Mouse (Mus musculus): Measurements from ENCODE around the gene Pde9a. TPM values are rescaled to one million over a fixed set of nuclear protein-coding genes. Genes with fewer than 3 reads are reported as not detected.
A peak's percentile ranks its signal among the peaks of the same experiment; 100 is the strongest.

Gene Pde9a
- polyA plus RNA-seq, 1 experiment from 2014 or later: 31.1 TPM

GRCm38 (mm10) chr17:31433978-31434797 is 48.2 kb downstream of the Pde9a start:
- Histone ChIP-seq H3K27me3 (ENCODE audit: control insufficient read depth, insufficient read depth, low read length) (no peaks in the 10 kb centered on the region), H3K4me3 (replicated peaks; ENCODE audit: low read length) (peak overlapping the region; percentile 9; the same call in 1 of the 2 replicates), H3K4me1 (ENCODE audit: control insufficient read depth, insufficient read depth, low read length) (peaks cover 31% of the 10 kb centered on the region), H3K9ac (ENCODE audit: low read length) (peak overlapping the region; percentile 47), H3K36me3 (ENCODE audit: control insufficient read depth, insufficient read depth, low read length) (peaks cover 15% of the 10 kb centered on the region), H3K27ac (ENCODE audit: low read length) (peak overlapping the region; percentile 67), H3K9me3 (replicated peaks; ENCODE audit: control insufficient read depth, low read length) (no peaks in the 10 kb centered on the region; the same call in 1 of the 2 replicates), H3K4me2 (ENCODE audit: low read depth, low read length) (peak overlapping the region; percentile 20)
- no peak; the same call in 1 of the 2 replicates for ATAC-seq (ENCODE audit: insufficient read depth, low FRiP score)
- WGBS: 18% methylated on average over 16 of the region's 16 CpGs

DNA sequence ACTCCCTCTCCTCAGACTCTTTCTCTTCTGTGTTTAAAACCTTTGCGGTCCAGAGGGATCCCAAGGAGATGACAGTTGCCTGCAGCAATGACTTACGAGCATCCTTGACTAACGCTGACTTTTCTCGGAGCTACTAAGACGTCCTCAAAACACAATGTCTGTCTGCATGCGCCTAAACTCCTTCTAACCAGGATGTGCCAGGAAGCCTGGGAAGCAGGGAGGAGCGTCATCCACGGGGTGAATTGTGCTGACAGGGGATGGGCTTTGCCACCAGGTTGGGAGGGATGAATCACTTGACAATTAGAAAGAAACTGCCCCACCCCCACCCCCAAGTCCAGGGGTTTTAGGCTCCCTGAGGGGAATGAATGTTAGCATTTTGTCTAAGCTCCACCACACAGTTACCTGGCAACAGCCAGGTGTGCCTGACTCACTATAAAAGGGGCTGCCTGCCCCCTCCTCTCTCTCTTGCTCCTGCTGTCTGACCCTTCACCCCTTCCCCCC is 48.9 kb downstream of the Pde9a start:
- ATAC-seq (ENCODE audit: insufficient read depth, low FRiP score): no peak
- Histone ChIP-seq H3K9me3 (replicated peaks; ENCODE audit: control insufficient read depth, low read length) (no peaks in the 10 kb centered on the region), H3K4me1 (ENCODE audit: control insufficient read depth, insufficient read depth, low read length) (peaks cover 31% of the 10 kb centered on the region), H3K36me3 (ENCODE audit: control insufficient read depth, insufficient read depth, low read length) (peaks cover 8% of the 10 kb centered on the region; the same call in 1 of the 2 replicates), H3K27ac (ENCODE audit: low read length) (peak overlapping the region; percentile 67), H3K4me3 (replicated peaks; ENCODE audit: low read length) (peak overlapping the region; percentile 9; the same call in 1 of the 2 replicates), H3K9ac (ENCODE audit: low read length) (peak overlapping the region; percentile 47), H3K4me2 (ENCODE audit: low read depth, low read length) (peak overlapping the region; percentile 20), H3K27me3 (ENCODE audit: control insufficient read depth, insufficient read depth, low read length) (no peaks in the 10 kb centered on the region)
- WGBS: 20% methylated on average over 8 of the region's 8 CpGs

DNA sequence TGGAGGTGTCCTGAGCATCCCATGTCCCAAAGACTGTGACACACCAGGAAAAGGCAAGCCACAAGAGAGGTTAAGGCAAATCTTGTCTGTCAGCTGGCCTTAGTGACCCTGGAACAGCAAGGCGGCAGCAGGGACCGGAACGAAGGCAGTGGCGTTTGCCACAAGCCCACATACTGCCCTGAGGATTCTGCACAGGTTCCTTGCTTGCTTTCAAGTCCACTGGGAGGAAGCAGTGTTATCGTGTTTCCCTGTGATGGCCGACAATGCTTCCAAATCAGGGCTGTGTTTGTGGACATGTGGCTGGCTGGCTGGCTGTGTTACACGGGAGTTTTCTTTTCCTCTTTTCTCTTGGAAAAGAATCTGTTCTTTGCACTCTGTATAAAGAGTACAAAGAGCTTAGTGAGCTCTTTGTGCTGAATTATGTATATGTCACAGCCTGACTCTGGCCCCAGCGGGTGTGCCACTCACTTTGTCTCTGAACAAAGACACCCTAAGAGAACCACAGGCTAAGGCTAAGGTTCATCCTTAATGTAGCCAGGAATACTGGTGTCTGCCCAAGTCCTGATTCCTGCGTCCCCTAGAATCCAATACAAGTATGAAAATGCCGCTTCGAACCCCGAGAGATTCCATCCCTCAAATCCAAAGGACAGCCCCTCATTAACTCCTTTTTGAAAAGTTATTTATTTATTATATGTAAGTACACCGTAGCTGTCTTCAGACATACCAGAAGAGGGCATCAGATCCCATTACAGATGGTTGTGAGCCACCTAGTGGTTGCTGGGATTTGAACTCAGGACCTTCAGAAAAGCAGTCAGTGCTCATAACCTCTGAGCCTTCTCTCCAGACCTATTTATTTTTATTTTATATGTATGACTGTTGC is 50.2 kb downstream of the Pde9a start:
- no peaks in the 10 kb centered on the region for H3K36me3 ChIP-seq (ENCODE audit: control insufficient read depth, insufficient read depth, low read length)
- WGBS: 71% methylated on average over 13 of the region's 13 CpGs
- no peak overlapping the region for H3K9ac ChIP-seq (ENCODE audit: low read length)
- H3K27me3 ChIP-seq (ENCODE audit: control insufficient read depth, insufficient read depth, low read length): no peaks in the 10 kb centered on the region
- no peak overlapping the region for H3K4me2 ChIP-seq (ENCODE audit: low read depth, low read length)
- H3K9me3 ChIP-seq (replicated peaks; ENCODE audit: control insufficient read depth, low read length): no peaks in the 10 kb centered on the region
- no peak for ATAC-seq (ENCODE audit: insufficient read depth, low FRiP score)
- no peak overlapping the region for H3K27ac ChIP-seq (ENCODE audit: low read length)
- H3K4me1 ChIP-seq (ENCODE audit: control insufficient read depth, insufficient read depth, low read length): peaks cover 31% of the 10 kb centered on the region
- H3K4me3 ChIP-seq (replicated peaks; ENCODE audit: low read length): no peak overlapping the region

DNA sequence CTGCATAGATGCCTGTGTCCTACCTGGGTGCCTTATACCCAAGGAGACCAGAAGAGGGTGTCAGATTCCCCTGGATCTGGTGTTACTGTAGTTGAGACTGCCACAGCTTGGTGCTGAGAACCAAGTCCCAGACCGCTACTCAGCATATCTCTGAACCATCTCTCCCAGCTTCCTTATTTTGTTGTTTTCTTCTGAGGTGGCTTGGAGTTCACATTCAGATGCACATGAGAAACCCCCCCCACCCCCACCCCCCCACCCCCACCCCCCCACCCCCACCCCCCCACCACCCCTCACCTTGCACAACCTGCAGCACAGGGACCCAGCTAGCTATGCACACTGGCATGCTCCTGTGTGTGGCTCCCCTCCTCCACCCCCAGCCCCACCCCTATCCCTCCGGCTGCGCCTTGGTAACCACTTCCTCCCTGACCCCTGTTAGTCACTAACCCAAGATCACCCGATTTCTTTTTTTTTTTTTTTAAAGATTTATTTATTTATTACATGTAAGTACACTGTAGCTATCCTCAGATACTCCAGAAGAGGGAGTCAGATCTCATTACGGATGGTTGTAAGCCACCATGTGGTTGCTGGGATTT is 50.9 kb downstream of the Pde9a start:
- Histone ChIP-seq H3K27ac (ENCODE audit: low read length) (no peak overlapping the region), H3K9ac (ENCODE audit: low read length) (no peak overlapping the region), H3K36me3 (ENCODE audit: control insufficient read depth, insufficient read depth, low read length) (no peaks in the 10 kb centered on the region), H3K4me2 (ENCODE audit: low read depth, low read length) (no peak overlapping the region), H3K4me1 (ENCODE audit: control insufficient read depth, insufficient read depth, low read length) (peaks cover 31% of the 10 kb centered on the region), H3K9me3 (replicated peaks; ENCODE audit: control insufficient read depth, low read length) (no peaks in the 10 kb centered on the region), H3K4me3 (replicated peaks; ENCODE audit: low read length) (no peak overlapping the region), H3K27me3 (ENCODE audit: control insufficient read depth, insufficient read depth, low read length) (no peaks in the 10 kb centered on the region)
- 45% methylated on average over 4 of the region's 5 CpGs for WGBS
- no peak for ATAC-seq (ENCODE audit: insufficient read depth, low FRiP score)

- H3K36me3 ChIP-seq (ENCODE audit: control insufficient read depth, insufficient read depth, low read length): no peaks in the 10 kb centered on the region
- H3K9me3 ChIP-seq (replicated peaks; ENCODE audit: control insufficient read depth, low read length): no peaks in the 10 kb centered on the region
- H3K27me3 ChIP-seq (ENCODE audit: control insufficient read depth, insufficient read depth, low read length): no peaks in the 10 kb centered on the region
- H3K4me2 ChIP-seq (ENCODE audit: low read depth, low read length): no peak overlapping the region
- H3K4me1 ChIP-seq (ENCODE audit: control insufficient read depth, insufficient read depth, low read length): peaks cover 30% of the 10 kb centered on the region
- H3K4me3 ChIP-seq (replicated peaks; ENCODE audit: low read length): no peak overlapping the region
- no peak overlapping the region for H3K9ac ChIP-seq (ENCODE audit: low read length)
- H3K27ac ChIP-seq (ENCODE audit: low read length): no peak overlapping the region
- ATAC-seq (ENCODE audit: insufficient read depth, low FRiP score): no peak
- WGBS: 91% methylated on average over 9 of the region's 9 CpGs
These were observed 51.5 kb downstream of the Pde9a start for GRCm38 (mm10) chr17:31437482-31437881.

GRCm38 (mm10) chr17:31439978-31440377 is 54.0 kb downstream of the Pde9a start:
- Histone ChIP-seq H3K27ac (ENCODE audit: low read length) (no peak overlapping the region), H3K4me3 (replicated peaks; ENCODE audit: low read length) (no peak overlapping the region), H3K9ac (ENCODE audit: low read length) (no peak overlapping the region), H3K36me3 (ENCODE audit: control insufficient read depth, insufficient read depth, low read length) (no peaks in the 10 kb centered on the region), H3K9me3 (replicated peaks; ENCODE audit: control insufficient read depth, low read length) (no peaks in the 10 kb centered on the region), H3K4me2 (ENCODE audit: low read depth, low read length) (no peak overlapping the region), H3K4me1 (ENCODE audit: control insufficient read depth, insufficient read depth, low read length) (peaks cover 18% of the 10 kb centered on the region), H3K27me3 (ENCODE audit: control insufficient read depth, insufficient read depth, low read length) (no peaks in the 10 kb centered on the region)
- WGBS: 86% methylated on average over 4 of the region's 4 CpGs
- no peak for ATAC-seq (ENCODE audit: insufficient read depth, low FRiP score)

GRCm38 (mm10) chr17:31442513-31442912 is 56.5 kb downstream of the Pde9a start:
- Histone ChIP-seq H3K27ac (ENCODE audit: low read length) (no peak overlapping the region), H3K9me3 (replicated peaks; ENCODE audit: control insufficient read depth, low read length) (no peaks in the 10 kb centered on the region), H3K4me2 (ENCODE audit: low read depth, low read length) (no peak overlapping the region), H3K4me1 (ENCODE audit: control insufficient read depth, insufficient read depth, low read length) (peaks cover 19% of the 10 kb centered on the region), H3K36me3 (ENCODE audit: control insufficient read depth, insufficient read depth, low read length) (no peaks in the 10 kb centered on the region), H3K4me3 (replicated peaks; ENCODE audit: low read length) (no peak overlapping the region), H3K9ac (ENCODE audit: low read length) (no peak overlapping the region), H3K27me3 (ENCODE audit: control insufficient read depth, insufficient read depth, low read length) (no peaks in the 10 kb centered on the region)
- no peak for ATAC-seq (ENCODE audit: insufficient read depth, low FRiP score)
- 79% methylated on average over 8 of the region's 8 CpGs for WGBS

- Histone ChIP-seq H3K27ac (ENCODE audit: low read length) (no peak overlapping the region), H3K9ac (ENCODE audit: low read length) (0 out of 2 replicates have a peak overlapping the region, but pooled peaks have one; percentile 19), H3K4me1 (ENCODE audit: control insufficient read depth, insufficient read depth, low read length) (peaks cover 19% of the 10 kb centered on the region), H3K4me3 (replicated peaks; ENCODE audit: low read length) (no peak overlapping the region), H3K4me2 (ENCODE audit: low read depth, low read length) (no peak overlapping the region), H3K9me3 (replicated peaks; ENCODE audit: control insufficient read depth, low read length) (no peaks in the 10 kb centered on the region), H3K36me3 (ENCODE audit: control insufficient read depth, insufficient read depth, low read length) (no peaks in the 10 kb centered on the region), H3K27me3 (ENCODE audit: control insufficient read depth, insufficient read depth, low read length) (no peaks in the 10 kb centered on the region)
- no peak for ATAC-seq (ENCODE audit: insufficient read depth, low FRiP score)
- 42% methylated on average over 7 of the region's 7 CpGs for WGBS
These were observed 58.2 kb downstream of the Pde9a start for GRCm38 (mm10) chr17:31444251-31444650.
